In genomic region chr3:15202760-15203159, GRCm38 (mm10) we compare ENCODE assay signal across 19 mouse cellular contexts.
DNase-seq lines count a peak whose midpoint lies in the region; ATAC-seq and TF ChIP-seq lines count a peak whose summit lies in the region.
"Had no signal": no experiment of that assay in that cellular context is flagged by ENCODE, and none has a peak within 500 bp of the region (broad histone marks: within the 10 kb centered on the region; RNA-seq: fewer than 3 reads in every experiment).

No protein-coding gene starts in this region.

- no peak for TF ChIP-seq CTCF in CH12.LX (conservative IDR thresholded peaks at IDR 0.05 in 1 of 2, IDR thresholded peaks at IDR 0.05 in 1 of 2; ENCODE audit: low read depth in 2 of 2, low read length in 2 of 2)
- no peak for TF ChIP-seq CTCF in heart, adult 2 months (IDR thresholded peaks at IDR 0.05)

- peaks cover 9 to 31% of the 10 kb centered on the region in 2 experiments for H3K4me1 ChIP-seq in CH12.LX (ENCODE audit: control insufficient read depth in 1 of 2, insufficient read depth in 2 of 2)
- H3K4me1 ChIP-seq in heart, adult 2 months (ENCODE audit: control insufficient read depth, insufficient read depth, low read length): no peaks in the 10 kb centered on the region
- H3K4me1 ChIP-seq: embryonic facial prominence, embryonic 12.5 days; forebrain, embryonic 15.5 days; heart, embryonic 12.5 days had no signal

- TF ChIP-seq POLR2A in CH12.LX (IDR thresholded peaks at IDR 0.05; ENCODE audit: low read depth, low read length): no peak
- no peak for TF ChIP-seq POLR2A in heart, adult 2 months (IDR thresholded peaks at IDR 0.05; ENCODE audit: insufficient read depth, low read depth, low read length)

- no peaks in the 10 kb centered on the region for H3K79me2 ChIP-seq in CH12.LX (replicated peaks; ENCODE audit: control insufficient read depth, extremely low read depth, insufficient read depth, poor library complexity, severe bottlenecking)
- no peaks in the 10 kb centered on the region for H3K79me2 ChIP-seq in heart, adult 2 months (replicated peaks; ENCODE audit: control insufficient read depth, insufficient read depth, low read length)

- no peak overlapping the region for H3K4me3 ChIP-seq in CH12.LX (replicated peaks in 1 of 3; ENCODE audit: low read depth in 2 of 3, low read length in 2 of 3, poor library complexity in 1 of 3)
- no peak overlapping the region for H3K4me3 ChIP-seq in heart, adult 2 months
- H3K4me3 ChIP-seq: embryonic facial prominence, embryonic 12.5 days; forebrain, embryonic 15.5 days; heart, embryonic 12.5 days; hindbrain, embryonic 12.5 days had no signal

- H3K27me3 ChIP-seq in CH12.LX (replicated peaks): no peaks in the 10 kb centered on the region
- no peaks in the 10 kb centered on the region for H3K27me3 ChIP-seq in splenic B cell, adult 2 months (ENCODE audit: control insufficient read depth, insufficient read depth, low read length, poor library complexity, severe bottlenecking)
- H3K27me3 ChIP-seq in heart, adult 2 months (ENCODE audit: control insufficient read depth, insufficient read depth, low read length): no peaks in the 10 kb centered on the region
- H3K27me3 ChIP-seq: embryonic facial prominence, embryonic 12.5 days; forebrain, embryonic 15.5 days; heart, embryonic 12.5 days; hindbrain, embryonic 12.5 days; Patski had no signal

- 0 out of 2 replicates have a peak overlapping the region, but pooled peaks have one; percentile 22 for H3K9ac ChIP-seq in CH12.LX (ENCODE audit: insufficient read depth, low read depth)
- H3K9ac ChIP-seq in heart, adult 2 months (ENCODE audit: low read depth, low read length): no peak overlapping the region
- H3K9ac ChIP-seq: embryonic facial prominence, embryonic 12.5 days; forebrain, embryonic 15.5 days; heart, embryonic 12.5 days; hindbrain, embryonic 12.5 days had no signal

- no peak; the same call in none of the 2 replicates for TF ChIP-seq RAD21 in CH12.LX (IDR thresholded peaks at IDR 0.05; ENCODE audit: low read depth, low read length)

- H3K36me3 ChIP-seq in CH12.LX (replicated peaks in 1 of 2; ENCODE audit: control insufficient read depth in 1 of 2, insufficient read depth in 1 of 2, low read length in 1 of 2): no peaks in the 10 kb centered on the region
- H3K36me3 ChIP-seq in splenic B cell, adult 2 months (ENCODE audit: control insufficient read depth, insufficient read depth, low read length, poor library complexity, severe bottlenecking): no peaks in the 10 kb centered on the region
- H3K36me3 ChIP-seq in heart, adult 2 months (ENCODE audit: control insufficient read depth, insufficient read depth, low read length): no peaks in the 10 kb centered on the region
- H3K36me3 ChIP-seq: embryonic facial prominence, embryonic 12.5 days; forebrain, embryonic 15.5 days; heart, embryonic 12.5 days; hindbrain, embryonic 12.5 days had no signal

- peak; percentile 60 for DNase-seq in CH12.LX (ENCODE audit: extremely low read depth)
- peak; percentile 68 for DNase-seq in splenic B cell, adult 2 months (ENCODE audit: low read depth, low spot score)
- DNase-seq in heart, adult 2 months: no peak
- no peak for DNase-seq in left cerebral cortex, adult 8-10 months (ENCODE audit: low spot score in 2 of 2)
- no peak for DNase-seq in right cerebral cortex, adult 18-20 months
- DNase-seq: cerebellum, adult 11 months; cerebellum, adult 8-10 months; cerebellum, postnatal 14 days; gastrocnemius, postnatal 36 days had no signal

- dilution Hi-C loops in CH12.LX (cut with MboI; ENCODE audit: extremely low pct_ligation_motif_present, extremely low pct_unique_long_range_greater_than_20kb, low sequenced_read_pairs): no loop called here

- H3K27ac ChIP-seq in CH12.LX (ENCODE audit: insufficient read depth, low read depth): no peak overlapping the region
- no peak overlapping the region for H3K27ac ChIP-seq in heart, adult 2 months
- H3K27ac ChIP-seq: embryonic facial prominence, embryonic 12.5 days; forebrain, embryonic 15.5 days; hindbrain, embryonic 12.5 days had no signal

- H3K9me3 ChIP-seq in CH12.LX (replicated peaks; ENCODE audit: low read length): no peaks in the 10 kb centered on the region
- H3K9me3 ChIP-seq: embryonic facial prominence, embryonic 12.5 days; forebrain, embryonic 15.5 days; heart, embryonic 12.5 days; hindbrain, embryonic 12.5 days had no signal

- intact Hi-C loops in heart, adult 2 months (cut with DNase I): no loop called here

- in situ Hi-C loops in CH12.LX (cut with MboI; ENCODE audit: low pct_ligation_motif_present, low pct_unique_long_range_greater_than_20kb, low sequenced_read_pairs): loop anchor here (5.0 kb wide), 1 partner anchor 35 kb away; no protein-coding TSS in a partner anchor

- WGBS in heart, adult 2 months: 70% methylated on average over 7 of the region's 7 CpGs

- peak; percentile 53 to 74; a peak in 3 of 4 replicates for ATAC-seq in hematopoietic stem cell, adult 5-6 weeks (replicated peaks in 1 of 2; ENCODE audit: insufficient read depth in 1 of 2, low FRiP score in 2 of 2, low TSS enrichment in 1 of 2, low read depth in 1 of 2, poor library complexity in 2 of 2, severe bottlenecking in 2 of 2)
- peak; percentile 85 for ATAC-seq in neutrophil, adult 5-6 weeks (ENCODE audit: extremely low read depth, insufficient number of reproducible peaks, low FRiP score, poor library complexity, severe bottlenecking)
- ATAC-seq: activated CD4-positive, CD25-positive, alpha-beta regulatory T cell, adult 4 months; forebrain, embryonic 15.5 days; hindbrain, embryonic 16.5 days; inflammation-experienced regulatory T-cells, adult 6 months; Patski had no signal

- peak; percentile 89 for TF ChIP-seq EP300 in CH12.LX (IDR thresholded peaks at IDR 0.05; ENCODE audit: low read length)
- TF ChIP-seq EP300 in heart, adult 2 months (IDR thresholded peaks at IDR 0.05; ENCODE audit: insufficient read depth, low read depth, low read length): no peak

- peak overlapping the region; percentile 93 for H3K4me2 ChIP-seq in CH12.LX (ENCODE audit: insufficient read depth, low read depth, poor library complexity, severe bottlenecking)
- H3K4me2 ChIP-seq: embryonic facial prominence, embryonic 12.5 days; forebrain, embryonic 15.5 days; heart, embryonic 12.5 days; hindbrain, embryonic 12.5 days had no signal

TF ChIP-seq in CH12.LX, 34 proteins besides CTCF, POLR2A, EP300 and RAD21:
- no peak for TF ChIP-seq JUN (IDR thresholded peaks at IDR 0.05; ENCODE audit: insufficient read depth, low read depth, low read length)
- peak; percentile 10; the same call in 1 of the 2 replicates for TF ChIP-seq BHLHE40 (IDR thresholded peaks at IDR 0.05; ENCODE audit: low read depth, low read length)
- TF ChIP-seq TCF12 (IDR thresholded peaks at IDR 0.05; ENCODE audit: low read depth, low read length): no peak
- peak; percentile 15; the same call in 1 of the 2 replicates for TF ChIP-seq JUND (conservative IDR thresholded peaks at IDR 0.05; ENCODE audit: low read depth, low read length)
- TF ChIP-seq ZMIZ1 (IDR thresholded peaks at IDR 0.05; ENCODE audit: low read depth, low read length): no peak
- TF ChIP-seq RCOR1 (conservative IDR thresholded peaks at IDR 0.05; ENCODE audit: low read depth, low read length): peak; percentile 56; the same call in 1 of the 2 replicates
- TF ChIP-seq POLR2AphosphoS2 (IDR thresholded peaks at IDR 0.05; ENCODE audit: low read depth, low read length): no peak
- no peak for TF ChIP-seq ZKSCAN1 (IDR thresholded peaks at IDR 0.05; ENCODE audit: borderline replicate concordance, low read depth, low read length)
- TF ChIP-seq ETS1 (conservative IDR thresholded peaks at IDR 0.05; ENCODE audit: low read depth, low read length): no peak
- TF ChIP-seq ZNF384 (IDR thresholded peaks at IDR 0.05; ENCODE audit: low read depth, low read length): no peak
- no peak for TF ChIP-seq PAX5 (IDR thresholded peaks at IDR 0.05; ENCODE audit: low read length)
- no peak for TF ChIP-seq MEF2A (IDR thresholded peaks at IDR 0.05; ENCODE audit: borderline replicate concordance, low read depth, low read length)
- TF ChIP-seq MXI1 (IDR thresholded peaks at IDR 0.05; ENCODE audit: low read depth, low read length): 0 out of 2 replicates have a peak, but pooled peaks have one; percentile 19
- TF ChIP-seq NRF1 (IDR thresholded peaks at IDR 0.05; ENCODE audit: low read depth, low read length): no peak
- peak; percentile 94 for TF ChIP-seq IRF4 (IDR thresholded peaks at IDR 0.05; ENCODE audit: low read depth, low read length)

Comparison
In these comparisons a context has a peak if more than half of its experiments do, and no peak if none do; other contexts are left out.
1. DNase-seq: peak in CH12.LX (single experiment) and splenic B cell, adult 2 months (single experiment); none in heart, adult 2 months (0 of 2), left cerebral cortex, adult 8-10 months (0 of 2) and right cerebral cortex, adult 18-20 months (single experiment).